Mouse (Mus musculus): ENCODE data around the gene Hibadh.
A peak's percentile ranks its signal among the peaks of the same experiment; 100 is the strongest.

GRCm38 (mm10) chr6:52640224-52640712 is at the start of gene Hibadh:
- TF ChIP-seq CTCF (IDR thresholded peaks at IDR 0.05; ENCODE audit: low read depth) (peak; percentile 67), EP300 (optimal IDR thresholded peaks at IDR 0.05) (no peak)

Measured in stomach, postnatal 0 days (tissue).